Mouse (Mus musculus) cerebellum, postnatal 4 days (tissue): ENCODE results near the gene Gpc2.
A peak's percentile ranks its signal among the peaks of the same experiment; 100 is the strongest.

Experiments
- DNase-seq, 2 experiments: peaks; one replicate each; pipeline ENCODE4 v3.0.0; 2022; ENCODE audit warnings: low spot score in 2 of 2, mixed read lengths in 1 of 2

The Gpc2 gene

GRCm38 (mm10) chr5:138279585-138280424, at the start of gene Gpc2, which contains the start of the genes Gm43720 and Stag3:
Gene Gpc2, minus strand, starts transcription at chr5:138280005.
Gene Gm43720, minus strand, starts transcription at chr5:138279958.
Gene Stag3, plus strand, starts transcription at chr5:138280240.
- DNase-seq = peak; percentile 83 to 93

GRCm38 (mm10) chr5:138312795-138313194, 33.0 kb upstream of the Gpc2 start:
- no peak for DNase-seq

DNA sequence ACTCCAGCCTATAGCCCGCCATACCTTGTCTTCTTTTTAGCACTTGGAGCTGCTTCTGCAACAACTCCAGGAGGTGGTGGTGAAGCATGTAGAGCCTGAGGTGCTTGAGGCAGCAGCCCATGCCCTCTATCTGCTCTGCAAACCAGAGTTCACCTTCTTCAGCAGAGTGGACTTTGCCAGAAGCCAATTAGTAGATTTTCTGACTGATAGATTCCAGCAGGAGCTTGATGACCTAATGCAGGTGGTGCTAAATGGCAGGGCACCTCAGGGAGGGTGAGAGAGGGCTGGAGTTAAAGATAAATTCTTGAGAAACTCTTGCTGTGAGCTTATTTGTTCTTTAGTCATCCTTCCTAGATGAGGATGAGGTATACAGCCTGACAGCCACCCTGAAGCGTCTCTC, 19.8 kb upstream of the Gpc2 start:
- no peak for DNase-seq

DNA sequence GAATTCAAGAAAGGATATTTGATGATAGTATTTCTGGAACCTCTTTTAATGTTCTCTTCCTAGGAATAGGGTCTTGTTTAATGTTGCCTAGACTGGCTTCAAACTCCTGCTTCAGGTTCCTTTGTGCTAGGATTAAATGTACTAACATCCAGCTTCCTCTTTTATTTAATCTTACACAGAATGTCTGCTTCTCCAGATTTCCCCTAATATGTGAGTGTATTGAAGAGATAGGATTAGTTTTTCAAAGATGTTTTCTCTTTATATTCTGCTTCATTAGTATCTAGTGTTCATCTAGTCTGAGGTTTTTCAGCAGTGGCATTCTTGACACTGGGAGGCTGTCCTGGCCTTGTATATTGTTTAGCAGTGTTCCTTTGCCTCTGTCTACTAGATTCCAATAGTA, 14.4 kb upstream of the Gpc2 start:
- DNase-seq = no peak

- no peak for DNase-seq
Measured at GRCm38 (mm10) chr5:138291638-138292037, 11.8 kb upstream of the Gpc2 start.

- DNase-seq = no peak
Measured at GRCm38 (mm10) chr5:138287861-138288260, 8.1 kb upstream of the Gpc2 start.

- DNase-seq = no peak
Measured at GRCm38 (mm10) chr5:138283540-138283939, 3.7 kb upstream of the Gpc2 start.

GRCm38 (mm10) chr5:138281798-138282197, 2.0 kb upstream of the Gpc2 start:
- no peak for DNase-seq

GRCm38 (mm10) chr5:138280829-138281228, 1.0 kb upstream of the Gpc2 start:
- no peak for DNase-seq

- DNase-seq = no peak
Measured at GRCm38 (mm10) chr5:138280425-138280768, 592 bp upstream of the Gpc2 start.

DNA sequence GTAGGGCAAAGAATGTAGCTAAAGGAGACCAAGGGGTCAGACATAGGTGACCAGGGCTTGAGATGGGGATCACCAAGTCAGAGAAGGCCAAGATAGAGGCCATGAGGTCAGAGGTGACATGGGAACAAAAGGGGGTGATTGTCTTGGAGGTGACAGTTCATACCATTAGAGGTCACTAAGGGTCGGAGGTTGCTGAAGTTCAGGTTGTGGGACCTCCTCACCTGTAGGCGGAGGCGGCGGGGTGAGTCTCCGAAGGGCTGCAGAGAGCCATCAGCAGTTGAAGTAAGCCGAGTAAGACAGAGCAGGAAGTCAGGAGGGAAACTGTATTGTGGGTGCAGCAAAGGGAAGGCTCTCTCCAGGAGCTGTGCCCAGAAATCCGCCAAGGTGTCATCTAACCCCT, 1.8 kb downstream of the Gpc2 start:
- no peak for DNase-seq

- DNase-seq = no peak
Measured at GRCm38 (mm10) chr5:138275216-138276050, 4.4 kb downstream of the Gpc2 start.

- no peak for DNase-seq
Measured at GRCm38 (mm10) chr5:138274186-138274585, 5.6 kb downstream of the Gpc2 start.

- DNase-seq = no peak
Measured at GRCm38 (mm10) chr5:138272409-138272923, 7.3 kb downstream of the Gpc2 start, which contains the start of gene Gal3st4. Gene Gal3st4, minus strand, starts transcription at chr5:138272840.

- DNase-seq = no peak
Measured at GRCm38 (mm10) chr5:138271232-138271631, 8.6 kb downstream of the Gpc2 start.

DNA sequence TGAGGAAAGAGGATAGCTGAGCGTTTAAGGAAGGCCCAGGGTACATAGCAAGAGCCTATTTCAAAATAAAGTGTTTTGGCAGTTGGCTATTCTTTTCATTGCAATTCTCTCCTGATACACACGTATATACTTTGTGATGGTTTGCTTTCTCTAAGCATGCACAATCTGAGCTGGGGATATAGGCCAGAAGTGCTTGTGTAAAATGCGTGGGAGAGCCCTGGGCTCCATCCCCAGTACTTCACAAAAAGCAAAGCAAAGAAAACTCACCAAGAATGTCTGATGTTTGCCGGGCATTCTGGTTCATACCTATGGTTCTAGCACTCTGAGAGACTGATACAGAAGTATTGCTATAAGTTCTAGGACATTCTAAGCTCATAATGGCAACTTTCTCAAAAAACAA, 10.8 kb downstream of the Gpc2 start:
- DNase-seq = no peak

DNA sequence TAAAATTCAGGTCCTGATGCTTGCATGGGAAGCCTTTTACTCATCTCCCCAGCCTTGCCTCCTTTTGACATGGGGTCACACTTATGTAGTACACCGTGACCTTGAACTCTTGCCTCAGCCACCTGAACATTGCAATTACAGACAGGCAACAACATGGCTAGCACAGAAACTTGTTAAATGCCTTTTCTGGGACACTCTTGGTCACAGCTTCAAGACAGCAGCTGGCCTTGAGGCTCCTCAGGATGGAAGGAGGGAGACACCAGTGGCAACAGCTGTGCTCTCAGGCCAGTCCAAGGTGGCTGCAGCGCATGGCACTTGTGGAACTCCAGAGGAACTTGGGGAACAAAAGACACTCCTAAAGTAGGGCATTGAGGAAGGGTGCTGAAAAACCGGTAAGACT, 12.7 kb downstream of the Gpc2 start:
- no peak for DNase-seq

DNA sequence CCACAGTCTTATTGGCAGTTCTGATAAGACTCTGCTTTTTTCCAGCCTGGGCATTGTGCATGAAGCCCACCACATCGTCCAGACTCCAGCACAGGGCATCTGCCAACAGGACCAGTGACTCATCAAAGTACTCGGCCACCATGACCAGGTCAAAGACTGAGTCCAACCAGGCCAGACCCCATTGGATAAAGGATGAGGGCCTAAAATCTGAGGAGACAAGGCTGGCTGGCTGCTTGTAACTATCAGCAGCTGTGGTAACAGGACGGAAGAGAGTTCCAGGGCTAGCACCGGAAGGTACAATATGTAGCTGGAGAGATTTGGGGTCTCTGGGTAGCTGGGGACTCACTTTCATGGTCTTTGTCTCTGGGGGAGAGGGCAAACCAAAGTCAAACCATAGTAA, 14.1 kb downstream of the Gpc2 start:
- DNase-seq = no peak

GRCm38 (mm10) chr5:138264207-138264578, 15.6 kb downstream of the Gpc2 start:
- DNase-seq = no peak

GRCm38 (mm10) chr5:138263260-138264206, 16.3 kb downstream of the Gpc2 start, which contains the start of gene BC037034:
Gene BC037034, minus strand, starts transcription at chr5:138264033.
- DNase-seq = peak; percentile 82 to 90

DNA sequence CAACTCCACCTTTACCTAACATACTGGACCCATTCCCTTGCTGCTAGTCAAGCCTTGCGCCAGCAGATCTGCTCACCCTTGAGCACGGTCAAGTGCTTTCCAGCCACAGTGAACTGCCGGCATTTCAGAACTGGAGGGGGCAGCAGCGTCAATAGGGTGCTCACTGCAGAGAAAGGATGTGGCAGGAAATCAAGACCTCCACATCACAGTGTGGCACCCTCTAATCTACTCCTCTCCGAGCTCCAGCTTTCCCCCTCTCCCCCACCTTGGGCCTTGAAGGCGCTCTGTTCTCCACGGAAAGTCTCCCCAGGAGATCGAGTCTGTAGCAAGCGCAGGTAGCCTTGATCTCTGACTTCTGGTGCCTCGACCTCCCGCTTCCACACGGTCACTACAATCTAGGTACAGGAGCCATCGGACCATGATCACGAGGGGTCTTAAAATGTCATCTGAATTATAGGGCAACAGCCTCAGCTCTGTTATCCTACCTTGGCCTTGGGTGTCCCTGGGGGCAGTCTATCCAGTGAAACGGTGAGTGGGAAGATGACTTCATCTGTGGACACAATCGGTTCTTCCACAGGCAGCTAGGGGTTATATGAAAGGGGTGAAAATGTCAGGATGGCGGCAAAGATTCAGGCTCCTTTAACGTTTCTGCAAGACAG, 17.1 kb downstream of the Gpc2 start:
- no peak for DNase-seq
